Mouse (Mus musculus): ENCODE results near the gene Ces1h. TPM values are rescaled to one million over a fixed set of nuclear protein-coding genes. Genes with fewer than 3 reads are reported as not detected.

Ces1h gene
- polyA plus RNA-seq, 1 experiment from 2014 or later = not detected

DNA sequence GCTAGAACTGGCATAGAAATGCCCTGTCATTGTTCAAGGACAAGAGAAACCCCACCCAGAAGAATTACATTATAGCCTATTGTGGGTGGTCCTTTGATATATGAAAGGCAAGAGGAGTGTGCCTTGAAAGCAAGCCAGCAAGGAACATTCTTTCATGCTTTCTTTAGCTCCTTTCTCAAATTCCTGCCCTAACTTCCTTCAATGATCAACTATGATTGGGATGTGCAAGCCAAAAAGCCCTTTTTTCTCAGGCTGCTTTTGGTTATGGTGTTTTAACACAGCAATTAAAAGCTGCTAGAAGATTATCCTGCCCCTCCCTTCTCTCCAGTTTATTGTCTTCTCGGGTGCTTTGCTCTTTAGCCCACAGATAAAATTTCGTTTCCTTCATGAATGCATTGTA lies 10.0 kb downstream of the Ces1h start:
- DNase-seq = no peak
- WGBS (ENCODE audit: insufficient replicate concordance) = 40% methylated on average over 2 of the region's 2 CpGs
- Histone ChIP-seq H3K9ac (replicated peaks) (no peak overlapping the region), H3K4me3 (ENCODE audit: low read depth, low read length) (no peak overlapping the region), H3K27ac (ENCODE audit: low read depth) (no peak overlapping the region), H3K4me2 (ENCODE audit: low read depth, low read length) (no peak overlapping the region), H3K9me3 (ENCODE audit: low read length) (no peaks in the 10 kb centered on the region), H3K27me3 (ENCODE audit: insufficient read depth, low read length) (no peaks in the 10 kb centered on the region), H3K4me1 (ENCODE audit: insufficient read depth) (no peaks in the 10 kb centered on the region), H3K36me3 (replicated peaks; ENCODE audit: insufficient read depth, low read length) (no peaks in the 10 kb centered on the region)
- ATAC-seq = no peak
- TF ChIP-seq EP300 (IDR thresholded peaks at IDR 0.05; ENCODE audit: low read depth) (no peak), CTCF (IDR thresholded peaks at IDR 0.05; ENCODE audit: low read depth) (no peak)

DNA sequence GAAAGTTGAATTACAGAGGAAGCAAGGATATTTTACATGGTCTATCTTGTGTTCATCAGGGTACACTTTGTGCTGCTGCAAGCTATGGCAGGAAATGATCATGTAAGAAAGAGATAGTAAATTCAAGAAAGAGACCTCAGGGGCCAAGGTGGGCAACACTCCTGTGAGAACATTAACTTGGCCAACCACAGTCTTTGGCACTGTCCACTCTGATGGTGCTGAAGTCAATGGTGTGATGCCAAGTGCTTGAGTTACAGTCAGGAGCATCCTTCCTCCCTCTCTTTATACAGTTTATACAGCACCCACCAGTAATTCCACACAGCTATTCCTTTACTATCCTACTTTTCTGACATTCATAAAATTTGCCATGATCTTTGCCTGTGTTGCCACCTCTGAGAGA lies 19.4 kb downstream of the Ces1h start:
- TF ChIP-seq EP300 (IDR thresholded peaks at IDR 0.05; ENCODE audit: low read depth) = no peak
- TF ChIP-seq CTCF (IDR thresholded peaks at IDR 0.05; ENCODE audit: low read depth) = no peak
- no peaks in the 10 kb centered on the region for H3K36me3 ChIP-seq (replicated peaks; ENCODE audit: insufficient read depth, low read length)
- H3K27ac ChIP-seq (ENCODE audit: low read depth) = no peak overlapping the region
- no peak overlapping the region for H3K4me3 ChIP-seq (ENCODE audit: low read depth, low read length)
- H3K4me1 ChIP-seq (ENCODE audit: insufficient read depth) = no peaks in the 10 kb centered on the region
- DNase-seq = no peak
- no peak for ATAC-seq
- H3K27me3 ChIP-seq (ENCODE audit: insufficient read depth, low read length) = no peaks in the 10 kb centered on the region
- H3K9ac ChIP-seq (replicated peaks) = no peak overlapping the region
- H3K4me2 ChIP-seq (ENCODE audit: low read depth, low read length) = no peak overlapping the region
- H3K9me3 ChIP-seq (ENCODE audit: low read length) = no peaks in the 10 kb centered on the region

DNA sequence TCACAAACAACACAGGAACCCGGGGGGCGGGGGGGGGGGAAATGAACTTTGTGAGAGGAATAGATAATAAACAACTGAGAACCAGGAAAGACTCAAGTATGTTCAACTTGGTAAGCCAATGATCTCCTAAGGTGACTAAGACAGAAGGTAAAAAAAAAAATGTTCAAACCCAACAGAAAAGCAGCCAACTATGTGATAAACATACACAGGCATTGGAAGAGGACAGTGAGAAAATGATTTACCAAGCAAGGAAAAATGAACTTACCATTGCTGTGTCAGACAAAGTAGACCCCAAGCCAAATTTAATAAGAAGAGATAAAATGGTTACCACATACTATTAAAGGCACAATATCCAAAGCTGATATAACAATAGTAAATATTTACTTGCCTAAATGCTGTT lies 40.0 kb downstream of the Ces1h start:
- Histone ChIP-seq H3K36me3 (replicated peaks; ENCODE audit: insufficient read depth, low read length) (no peaks in the 10 kb centered on the region), H3K9me3 (ENCODE audit: low read length) (no peaks in the 10 kb centered on the region), H3K9ac (replicated peaks) (no peak overlapping the region), H3K27me3 (ENCODE audit: insufficient read depth, low read length) (no peaks in the 10 kb centered on the region), H3K27ac (ENCODE audit: low read depth) (no peak overlapping the region), H3K4me2 (ENCODE audit: low read depth, low read length) (no peak overlapping the region), H3K4me3 (ENCODE audit: low read depth, low read length) (no peak overlapping the region), H3K4me1 (ENCODE audit: insufficient read depth) (peaks cover 2% of the 10 kb centered on the region; the same call in 1 of the 2 replicates)
- TF ChIP-seq CTCF (IDR thresholded peaks at IDR 0.05; ENCODE audit: low read depth) (no peak), EP300 (IDR thresholded peaks at IDR 0.05; ENCODE audit: low read depth) (no peak)
- ATAC-seq (no peak), DNase-seq (no peak)
- 78% methylated on average over 2 of the region's 2 CpGs for WGBS (ENCODE audit: insufficient replicate concordance)

DNA sequence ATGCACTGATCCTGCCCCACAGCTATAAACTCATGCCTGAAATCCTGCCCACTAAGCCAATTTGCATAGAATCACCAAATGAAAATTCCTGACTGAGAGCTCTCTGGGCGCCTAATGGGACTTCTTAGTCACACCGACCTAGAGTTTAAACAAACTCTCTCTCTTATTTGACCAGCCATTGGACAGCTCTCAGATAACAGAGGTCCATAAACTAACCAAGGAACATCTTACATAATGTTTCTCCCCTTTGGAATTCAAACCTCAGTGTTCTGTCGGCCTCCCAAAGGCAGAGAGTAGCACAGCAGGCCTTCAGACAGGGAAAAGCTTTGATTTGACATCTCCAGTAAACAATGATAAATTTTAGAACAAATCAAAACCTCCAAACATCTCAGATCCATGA lies 42.3 kb downstream of the Ces1h start, which contains the start of gene Ces1g:
Ces1g (minus strand) TSS at position 102 of the 400 bp plus-strand sequence.
- Histone ChIP-seq H3K9ac (replicated peaks) (no peak within 1 kb of the TSS), H3K36me3 (replicated peaks; ENCODE audit: insufficient read depth, low read length) (no peaks in the 10 kb centered on the region), H3K4me3 (ENCODE audit: low read depth, low read length) (no peak within 1 kb of the TSS), H3K9me3 (ENCODE audit: low read length) (no peaks in the 10 kb centered on the region), H3K27me3 (ENCODE audit: insufficient read depth, low read length) (no peaks in the 10 kb centered on the region), H3K27ac (ENCODE audit: low read depth) (no peak within 1 kb of the TSS), H3K4me1 (ENCODE audit: insufficient read depth) (peaks cover 2% of the 10 kb centered on the region; the same call in 1 of the 2 replicates), H3K4me2 (ENCODE audit: low read depth, low read length) (no peak within 1 kb of the TSS)
- peak; percentile 52 for ATAC-seq
- 32% methylated on average over 3 of the region's 3 CpGs for WGBS (ENCODE audit: insufficient replicate concordance)
- no peak for TF ChIP-seq CTCF (IDR thresholded peaks at IDR 0.05; ENCODE audit: low read depth)
- TF ChIP-seq EP300 (IDR thresholded peaks at IDR 0.05; ENCODE audit: low read depth) = no peak
- no peak for DNase-seq

DNA sequence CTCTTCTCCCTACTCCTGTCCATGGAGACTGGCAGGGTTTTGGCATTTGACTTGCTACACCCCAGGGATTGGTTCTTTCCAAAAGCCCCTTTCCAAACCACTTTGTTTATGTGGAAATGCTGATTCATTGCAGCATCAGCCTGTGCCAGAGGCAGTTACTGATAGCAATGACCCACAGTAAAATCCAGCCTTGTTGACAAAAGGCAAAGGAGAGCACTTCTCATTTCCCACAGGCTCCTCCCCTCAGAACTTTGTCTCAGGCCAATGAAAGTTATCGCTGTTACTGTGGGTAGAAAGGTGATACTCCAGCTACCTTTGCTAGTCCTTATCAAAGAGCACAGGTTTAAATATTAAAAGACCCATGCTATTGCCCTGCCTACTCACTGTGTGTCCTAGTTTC lies 46.8 kb downstream of the Ces1h start:
- H3K4me1 ChIP-seq (ENCODE audit: insufficient read depth) = peaks cover 2% of the 10 kb centered on the region; the same call in 1 of the 2 replicates
- WGBS (ENCODE audit: insufficient replicate concordance) = 47% methylated on average over 1 of the region's 1 CpGs
- DNase-seq (peak; percentile 17), ATAC-seq (peak; percentile 93)
- H3K9ac ChIP-seq (replicated peaks) = no peak overlapping the region
- no peaks in the 10 kb centered on the region for H3K27me3 ChIP-seq (ENCODE audit: insufficient read depth, low read length)
- H3K27ac ChIP-seq (ENCODE audit: low read depth) = peak overlapping the region; percentile 75
- H3K4me3 ChIP-seq (ENCODE audit: low read depth, low read length) = no peak overlapping the region
- H3K4me2 ChIP-seq (ENCODE audit: low read depth, low read length) = no peak overlapping the region
- 0 out of 2 replicates have a peak, but pooled peaks cover 2% of the 10 kb centered on the region for H3K9me3 ChIP-seq (ENCODE audit: low read length)
- no peaks in the 10 kb centered on the region for H3K36me3 ChIP-seq (replicated peaks; ENCODE audit: insufficient read depth, low read length)
- TF ChIP-seq EP300 (IDR thresholded peaks at IDR 0.05; ENCODE audit: low read depth) = peak; percentile 53; the same call in 1 of the 2 replicates
- TF ChIP-seq CTCF (IDR thresholded peaks at IDR 0.05; ENCODE audit: low read depth) = no peak

DNA sequence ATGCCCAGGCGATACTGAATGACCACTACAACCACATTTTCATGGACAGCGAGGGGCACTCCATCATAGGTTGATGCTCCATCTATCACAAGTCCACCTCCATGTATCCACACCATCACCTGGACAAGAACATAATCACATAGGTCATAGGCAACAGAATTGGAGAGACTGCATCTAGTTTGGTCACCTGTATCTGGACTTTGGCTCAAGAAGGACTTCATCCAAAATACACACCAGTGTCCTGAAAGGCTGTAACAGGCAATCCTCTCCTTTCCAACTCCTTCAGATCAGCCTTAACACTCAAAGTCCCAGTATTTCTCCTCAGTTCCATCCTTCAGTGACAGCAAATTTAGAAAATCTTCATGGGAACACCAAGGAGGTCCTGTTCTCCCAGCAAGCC lies 48.4 kb downstream of the Ces1h start:
- ATAC-seq = no peak

DNA sequence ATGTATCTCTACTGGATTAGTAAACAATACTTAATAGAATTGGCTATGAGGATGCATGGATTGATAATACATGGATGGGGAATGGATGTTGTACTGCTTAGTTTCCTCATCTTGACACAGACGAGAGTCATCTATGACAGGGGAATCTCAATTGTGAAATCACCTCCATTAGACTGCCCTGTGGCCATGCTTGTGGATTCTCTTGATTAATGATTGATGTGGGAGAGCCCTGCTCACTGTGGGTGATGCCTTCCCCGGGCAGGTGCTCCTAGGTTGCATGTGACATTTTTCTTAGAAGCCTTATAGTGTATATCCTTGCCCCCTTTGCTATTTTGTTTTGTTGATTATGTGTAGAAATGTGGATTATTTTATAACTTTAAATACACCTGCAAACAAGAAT lies 54.4 kb downstream of the Ces1h start:
- WGBS (ENCODE audit: insufficient replicate concordance) = 51% methylated on average over 2 of the region's 2 CpGs
- Histone ChIP-seq H3K36me3 (replicated peaks; ENCODE audit: insufficient read depth, low read length) (no peaks in the 10 kb centered on the region), H3K9ac (replicated peaks) (no peak overlapping the region), H3K27ac (ENCODE audit: low read depth) (no peak overlapping the region), H3K4me1 (ENCODE audit: insufficient read depth) (no peaks in the 10 kb centered on the region), H3K4me2 (ENCODE audit: low read depth, low read length) (no peak overlapping the region), H3K9me3 (ENCODE audit: low read length) (no peaks in the 10 kb centered on the region), H3K27me3 (ENCODE audit: insufficient read depth, low read length) (no peaks in the 10 kb centered on the region), H3K4me3 (ENCODE audit: low read depth, low read length) (no peak overlapping the region)
- TF ChIP-seq CTCF (IDR thresholded peaks at IDR 0.05; ENCODE audit: low read depth) (no peak), EP300 (IDR thresholded peaks at IDR 0.05; ENCODE audit: low read depth) (no peak)
- ATAC-seq (peak; percentile 98), DNase-seq (peak; percentile 14)

More for the DNA sequence above, 48.4 kb downstream of the Ces1h start:
- Histone ChIP-seq H3K27me3 (ENCODE audit: insufficient read depth, low read length) (no peaks in the 10 kb centered on the region), H3K4me2 (ENCODE audit: low read depth, low read length) (no peak overlapping the region), H3K4me1 (ENCODE audit: insufficient read depth) (no peaks in the 10 kb centered on the region), H3K9me3 (ENCODE audit: low read length) (0 out of 2 replicates have a peak, but pooled peaks cover 2% of the 10 kb centered on the region), H3K36me3 (replicated peaks; ENCODE audit: insufficient read depth, low read length) (no peaks in the 10 kb centered on the region), H3K27ac (ENCODE audit: low read depth) (no peak overlapping the region), H3K4me3 (ENCODE audit: low read depth, low read length) (no peak overlapping the region), H3K9ac (replicated peaks) (no peak overlapping the region)
- 79% methylated on average over 2 of the region's 2 CpGs for WGBS (ENCODE audit: insufficient replicate concordance)
- DNase-seq = no peak
- TF ChIP-seq CTCF (IDR thresholded peaks at IDR 0.05; ENCODE audit: low read depth) = no peak
- no peak for TF ChIP-seq EP300 (IDR thresholded peaks at IDR 0.05; ENCODE audit: low read depth)

All from liver, postnatal 0 days (tissue).